Mouse (Mus musculus) MEL (cell line): ENCODE measurements around the gene Stxbp5l. TPM values are rescaled to one million over a fixed set of nuclear protein-coding genes. Genes with fewer than 3 reads are reported as not detected.

Experiments used
- DNase-seq: peaks from one replicate; pipeline ENCODE4 v3.0.0; 2011; ENCODE audit warnings: low read depth, low spot score
- H3K27ac ChIP-seq: 2 replicates; pipeline ENCODE4 v1.5.1; 2012; ENCODE audit warnings: low read depth, mild to moderate bottlenecking, control low read depth, low read length, moderate library complexity; ENCODE audit not compliant: control insufficient read depth
- H3K27me3 ChIP-seq, 2 experiments: fragments of 150-350 bp in 1 of 2; sonication (generic) in 1 of 2; 2 replicates each; pipeline ENCODE4 v1.6.1; 2012; ENCODE audit warnings: low read length in 2 of 2, mild to moderate bottlenecking in 2 of 2, improper control_type of control experiment in 1 of 2, moderate library complexity in 1 of 2; ENCODE audit not compliant: insufficient read depth in 2 of 2, control insufficient read depth in 1 of 2
- H3K36me3 ChIP-seq, 2 experiments: 2 replicates each; pipeline ENCODE4 v1.6.1; 2012 to 2014; ENCODE audit warnings: low read length in 2 of 2, improper control_type of control experiment in 1 of 2, inconsistent platforms in 1 of 2, mild to moderate bottlenecking in 1 of 2; ENCODE audit not compliant: insufficient read depth in 2 of 2, control insufficient read depth in 1 of 2
- H3K4me1 ChIP-seq, 2 experiments: fragments of 150-350 bp in 1 of 2; sonication (generic) in 1 of 2; 2 replicates each; pipeline ENCODE4 v1.6.1; 2012; ENCODE audit warnings: low read length in 2 of 2, improper control_type of control experiment in 1 of 2, mild to moderate bottlenecking in 1 of 2; ENCODE audit not compliant: insufficient read depth in 2 of 2, control insufficient read depth in 1 of 2
- H3K4me3 ChIP-seq, 2 experiments: fragments of 150-350 bp in 1 of 2; sonication (generic) in 1 of 2; 2 replicates each; pipeline ENCODE4 v1.5.1; 2012; ENCODE audit warnings: low read depth in 2 of 2, low read length in 2 of 2, mild to moderate bottlenecking in 2 of 2, moderate library complexity in 2 of 2, control low read depth in 1 of 2, improper control_type of control experiment in 1 of 2; ENCODE audit not compliant: control insufficient read depth in 1 of 2, insufficient read depth in 1 of 2
- H3K79me2 ChIP-seq: 2 replicates; pipeline ENCODE4 v1.6.1; 2012; ENCODE audit warnings: mild to moderate bottlenecking, low read length, moderate library complexity; ENCODE audit not compliant: control insufficient read depth, poor library complexity, insufficient read depth
- H3K9ac ChIP-seq: 2 replicates; pipeline ENCODE4 v1.6.1; 2012; ENCODE audit warnings: low read depth, mild to moderate bottlenecking, control low read depth, low read length, moderate library complexity; ENCODE audit not compliant: control insufficient read depth, poor library complexity, severe bottlenecking
- H3K9me3 ChIP-seq: fragments of 150-350 bp; sonication (generic); replicated peaks from 2 replicates; pipeline ENCODE4 v1.6.1; 2012; ENCODE audit warnings: mild to moderate bottlenecking, low read length, improper control_type of control experiment, moderate library complexity; ENCODE audit not compliant: insufficient read depth
- BHLHE40 ChIP-seq: IDR thresholded peaks from 2 replicates; pipeline ENCODE4 v1.6.1; 2012; ENCODE audit warnings: low read depth, mild to moderate bottlenecking, inconsistent platforms, low read length, improper control_type of control experiment, borderline replicate concordance
- CHD1 ChIP-seq: IDR thresholded peaks from 2 replicates; pipeline ENCODE4 v1.6.1; 2012; ENCODE audit warnings: low read depth, mild to moderate bottlenecking, inconsistent platforms, low read length, improper control_type of control experiment
- ELF1 ChIP-seq: IDR thresholded peaks from 2 replicates; pipeline ENCODE4 v1.6.1; 2014; ENCODE audit warnings: low read depth, mild to moderate bottlenecking, inconsistent platforms, low read length, improper control_type of control experiment, moderate library complexity
- EP300 ChIP-seq, 2 experiments: IDR thresholded peaks; 2 replicates each; pipeline ENCODE4 v1.6.1; 2011; ENCODE audit warnings: improper control_type of control experiment in 2 of 2, low read length in 2 of 2, low read depth in 1 of 2, mild to moderate bottlenecking in 1 of 2
- ETS1 ChIP-seq: IDR thresholded peaks from 2 replicates; pipeline ENCODE4 v1.6.1; 2012; ENCODE audit warnings: low read depth, mild to moderate bottlenecking, inconsistent platforms, low read length, improper control_type of control experiment, moderate library complexity
- GATA1 ChIP-seq: IDR thresholded peaks from 2 replicates; pipeline ENCODE4 v1.6.1; 2011; ENCODE audit warnings: low read depth, low read length, improper control_type of control experiment
- MAFK ChIP-seq: IDR thresholded peaks from 2 replicates; pipeline ENCODE4 v1.6.1; 2011; ENCODE audit warnings: low read depth, mild to moderate bottlenecking, low read length, improper control_type of control experiment, borderline replicate concordance
- MXI1 ChIP-seq: IDR thresholded peaks from 2 replicates; pipeline ENCODE4 v1.6.1; 2011; ENCODE audit warnings: mild to moderate bottlenecking, low read depth, low read length, improper control_type of control experiment
- RCOR1 ChIP-seq: IDR thresholded peaks from 2 replicates; pipeline ENCODE4 v1.6.1; 2012; ENCODE audit warnings: low read depth, mild to moderate bottlenecking, inconsistent platforms, low read length, improper control_type of control experiment
- SIN3A ChIP-seq: IDR thresholded peaks from 2 replicates; pipeline ENCODE4 v1.6.1; 2012; ENCODE audit warnings: low read length, improper control_type of control experiment, inconsistent platforms
- TCF12 ChIP-seq: IDR thresholded peaks from 2 replicates; pipeline ENCODE4 v1.6.1; 2014; ENCODE audit warnings: low read depth, mild to moderate bottlenecking, inconsistent platforms, low read length, improper control_type of control experiment, moderate library complexity
- USF1 ChIP-seq: IDR thresholded peaks from 2 replicates; pipeline ENCODE4 v1.6.1; 2014; ENCODE audit warnings: low read depth, mild to moderate bottlenecking, inconsistent platforms, low read length, improper control_type of control experiment, moderate library complexity
- USF2 ChIP-seq, 2 experiments: IDR thresholded peaks; 2 replicates each; pipeline ENCODE4 v1.6.1; 2011 to 2012; ENCODE audit warnings: improper control_type of control experiment in 2 of 2, low read length in 2 of 2, borderline replicate concordance in 1 of 2, inconsistent platforms in 1 of 2, low read depth in 1 of 2, mild to moderate bottlenecking in 1 of 2; ENCODE audit not compliant: insufficient read depth in 1 of 2
- polyA plus RNA-seq, 2 experiments: library from polyadenylated mRNA; stranded (reverse) in 1 of 2; unstranded in 1 of 2; fragments of >175 nt in 1 of 2; fragments of >200 nt in 1 of 2; gene quantifications; 2 replicates each; pipeline versions ENCODE4 v1.2.1 to v1.2.4; 2012; ENCODE audit warnings: low replicate concordance in 2 of 2, low read depth in 1 of 2; ENCODE audit not compliant: insufficient read length in 2 of 2, insufficient read depth in 1 of 2, missing spikeins in 1 of 2
- total RNA-seq: library from RNA; depleted of rRNA; stranded (reverse); fragments of 300-350 nt; gene quantifications from 2 replicates; pipeline ENCODE4 v1.2.3, GENCODE M21; 2012; rRNA removed

The Stxbp5l gene
- total and polyA plus RNA-seq, 3 experiments = not detected

- Histone ChIP-seq H3K27ac (peak overlapping the region; percentile 16), H3K4me1 (peaks cover 5 to 13% of the 10 kb centered on the region in 2 experiments), H3K9ac (no peak overlapping the region), H3K79me2 (no peaks in the 10 kb centered on the region), H3K9me3 (no peaks in the 10 kb centered on the region), H3K27me3 (no peaks in the 10 kb centered on the region), H3K4me3 (no peak overlapping the region), H3K36me3 (peaks cover 3 to 18% of the 10 kb centered on the region in 2 experiments; a peak in 3 of 4 replicates)
- peak; percentile 85 for TF ChIP-seq GATA1
- peak; percentile 36; the same call in 1 of the 2 replicates for TF ChIP-seq TCF12
- TF ChIP-seq ETS1 = peak; percentile 56; the same call in 1 of the 2 replicates
- peak; percentile 60; the same call in 1 of the 2 replicates for TF ChIP-seq SIN3A
- TF ChIP-seq USF1 = no peak
- 0 out of 2 replicates have a peak, but pooled peaks have one; percentile 43 for TF ChIP-seq MAFK
- no peak for TF ChIP-seq CHD1
- TF ChIP-seq USF2 (IDR thresholded peaks at IDR 0.05; ENCODE audit: borderline replicate concordance in 1 of 2, insufficient read depth in 1 of 2, low read depth in 1 of 2, low read length in 2 of 2) = no peak
- TF ChIP-seq ELF1 = 0 out of 2 replicates have a peak, but pooled peaks have one; percentile 23
- TF ChIP-seq RCOR1 = peak; percentile 90
- peak; percentile 66 to 73 for TF ChIP-seq EP300 (IDR thresholded peaks at IDR 0.05; ENCODE audit: low read depth in 1 of 2, low read length in 2 of 2)
- TF ChIP-seq MXI1 = peak; percentile 53; the same call in 1 of the 2 replicates
- no peak for TF ChIP-seq BHLHE40
- DNase-seq = peak; percentile 66
Observed at GRCm38 (mm10) chr16:37072354-37072753, 312.4 kb downstream of the Stxbp5l start.

Other genes starting within 250 kb of the Stxbp5l start
- 34.4 and 37.9 TPM in 2 replicates for gene Gtf2e1, start 154.8 kb upstream of the Stxbp5l start, total RNA-seq
- 10 to 100 TPM in 1 of 2 experiments, not detected in 1; 29.3 TPM for gene Gtf2e1, start 154.8 kb upstream of the Stxbp5l start, polyA plus RNA-seq
- gene Rabl3, start 154.9 kb upstream of the Stxbp5l start, total RNA-seq = 7.3 and 8.5 TPM in 2 replicates
- 10 to 100 TPM in 1 of 2 experiments, not detected in 1; 13.5 TPM for gene Rabl3, start 154.9 kb upstream of the Stxbp5l start, polyA plus RNA-seq
- not detected in 2 replicates for gene Hgd, start 195.2 kb upstream of the Stxbp5l start, total RNA-seq
- not detected for gene Hgd, start 195.2 kb upstream of the Stxbp5l start, polyA plus RNA-seq